Mouse (Mus musculus) adrenal gland, adult (tissue): ENCODE measurements at regions not wholly inside any gene's neighbourhood (a gene's known extent, or its start where the extent isn't known, plus 50 kb on each side); places are given as distances from the start of the nearest gene placed in this dataset.

Experiments
- DNase-seq, 2 experiments: peaks; one replicate each; pipeline ENCODE4 v3.0.0; 2022 to 2023; ENCODE audit warnings: low spot score in 1 of 2; ENCODE audit not compliant: inconsistent age in 2 of 2

GRCm38 (mm10) chr13:3709982-3710618 is 76.3 kb downstream of the Asb13 start:
- peak in 1 of 2 experiments; percentile 16 for DNase-seq

DNA sequence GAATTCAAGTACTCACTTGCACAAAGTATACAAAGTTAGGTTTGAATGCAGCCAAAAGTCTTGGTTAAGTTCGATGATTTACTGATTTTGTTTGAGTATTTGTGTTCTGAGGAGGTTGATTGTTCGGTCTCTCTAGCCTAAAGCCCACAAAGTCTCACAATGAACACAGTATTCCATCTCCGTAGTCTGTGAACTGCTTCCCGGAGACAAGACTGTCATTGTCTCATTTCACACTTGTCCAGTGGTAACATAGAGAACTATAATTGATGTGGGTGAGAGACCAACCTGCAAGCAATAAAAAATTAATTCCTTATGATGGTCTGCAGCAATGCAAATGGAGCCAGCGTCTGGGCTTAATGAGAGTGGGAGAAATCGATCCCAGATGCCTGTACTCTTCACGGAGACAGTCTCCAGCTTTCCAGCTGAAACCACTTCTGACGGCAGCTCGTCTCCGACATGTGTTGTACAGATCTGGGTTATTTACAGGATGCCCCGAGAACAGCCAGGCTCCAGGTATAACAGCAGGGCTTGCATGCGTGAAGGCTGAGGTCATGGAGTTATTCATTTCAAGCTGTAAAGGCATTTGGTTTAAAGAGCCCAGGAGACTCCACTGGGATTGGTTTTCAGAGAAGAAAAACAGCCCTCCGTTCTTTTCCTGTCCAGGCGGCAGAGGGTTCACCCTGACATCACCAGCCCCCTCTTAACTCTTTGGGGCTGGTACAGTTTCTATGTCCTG is 75.2 kb downstream of the Asb13 start:
- DNase-seq = peak in 1 of 2 experiments; percentile 14
